1 mouse cellular context compared by ENCODE assay signal in the genomic region with DNA sequence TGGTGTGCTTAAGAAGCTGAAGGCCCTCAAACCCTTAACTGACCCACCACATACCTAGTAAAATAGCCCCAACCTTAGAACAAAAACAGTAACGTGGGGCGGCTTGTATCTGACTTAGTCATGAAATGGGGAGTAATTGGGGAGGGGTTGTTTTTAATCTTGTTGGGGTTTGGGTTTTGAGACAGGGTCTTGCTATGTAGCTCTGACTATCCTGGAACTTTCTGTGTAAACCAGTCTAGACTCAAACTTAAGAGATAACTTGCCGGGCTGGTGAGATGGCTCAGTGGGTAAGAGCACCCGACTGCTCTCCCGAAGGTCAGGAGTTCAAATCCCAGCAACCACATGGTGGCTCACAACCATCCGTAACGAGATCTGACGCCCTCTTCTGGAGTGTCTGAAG.
TF ChIP-seq lines count a peak whose summit lies in the region.

No protein-coding gene starts in this region.

TF ChIP-seq in CH12.LX, 34 proteins besides CTCF, POLR2A, EP300 and RAD21:
- peak; percentile 94 for TF ChIP-seq TBP (conservative IDR thresholded peaks at IDR 0.05; ENCODE audit: low read depth, low read length)
